Mouse (Mus musculus): Measurements from ENCODE around the gene Thsd4. TPM values are rescaled to one million over a fixed set of nuclear protein-coding genes. Genes with fewer than 3 reads are reported as not detected.
A peak's percentile ranks its signal among the peaks of the same experiment; 100 is the strongest.

The Thsd4 gene
- polyA plus RNA-seq, 1 experiment = 5.9 TPM

DNA sequence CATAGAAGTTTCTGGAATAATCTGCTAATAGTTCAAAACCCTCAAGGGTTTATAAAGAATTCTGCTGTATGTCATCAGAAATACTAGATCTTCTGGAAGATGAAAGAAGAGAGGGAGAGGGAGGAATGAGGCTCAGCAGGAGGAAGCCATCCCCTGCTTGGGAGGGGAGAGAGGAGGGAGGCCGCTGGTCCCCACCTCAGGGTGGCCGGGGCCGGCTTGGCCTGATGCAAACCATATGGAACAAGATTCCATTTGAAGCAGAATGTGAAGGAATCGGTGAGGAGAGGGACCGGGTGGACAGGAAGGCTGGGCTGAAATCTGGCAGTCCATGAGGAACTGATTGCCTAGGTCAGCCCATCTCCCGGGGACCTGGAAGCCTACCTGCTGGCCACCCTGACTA, 143.6 kb downstream of the Thsd4 start:
- TF ChIP-seq CTCF (conservative IDR thresholded peaks at IDR 0.05; ENCODE audit: insufficient read depth, insufficient read length, low read depth, low read length) = no peak
- TF ChIP-seq POLR2A (IDR thresholded peaks at IDR 0.05; ENCODE audit: low read depth, low read length) = no peak
- Histone ChIP-seq H3K4me3 (ENCODE audit: insufficient read depth, low read depth, low read length) (no peak overlapping the region), H3K4me1 (ENCODE audit: control insufficient read depth, insufficient read depth, low read length) (no peaks in the 10 kb centered on the region), H3K27ac (ENCODE audit: insufficient read depth, low read depth, low read length) (no peak overlapping the region), H3K36me3 (ENCODE audit: control insufficient read depth, insufficient read depth, low read length) (no peaks in the 10 kb centered on the region), H3K27me3 (replicated peaks; ENCODE audit: control insufficient read depth, insufficient read depth, low read length) (no peaks in the 10 kb centered on the region)
- no peak for DNase-seq
- 71% methylated on average over 6 of the region's 6 CpGs for WGBS

DNA sequence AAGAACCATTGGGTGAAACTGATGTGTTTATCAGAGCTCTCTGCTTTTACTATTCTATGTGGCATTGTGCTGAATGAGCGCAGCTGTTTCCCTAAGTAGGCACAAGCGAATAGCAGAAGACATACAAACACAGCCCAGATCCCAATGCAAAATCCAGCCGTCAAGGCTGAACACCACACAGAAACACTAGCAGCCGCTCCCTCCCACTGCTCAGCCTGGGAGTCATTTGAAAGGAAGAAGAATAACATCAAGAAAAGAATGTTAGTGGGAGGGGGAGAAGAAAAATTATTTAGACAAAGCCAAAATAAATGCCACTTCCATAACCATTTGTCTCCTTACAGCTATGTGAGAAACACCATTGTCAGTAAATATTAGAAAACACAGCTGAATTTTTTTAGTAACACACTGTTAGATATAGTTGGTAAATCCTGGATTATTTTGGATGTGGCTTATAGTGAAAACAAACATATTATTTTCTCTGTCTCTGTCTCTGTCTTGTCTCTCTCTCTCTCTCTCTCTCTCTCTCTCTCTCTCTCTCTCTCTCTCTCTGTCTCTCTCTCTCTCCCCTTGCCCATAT, 148.6 kb downstream of the Thsd4 start:
- 79% methylated on average over 4 of the region's 4 CpGs for WGBS
- no peaks in the 10 kb centered on the region for H3K36me3 ChIP-seq (ENCODE audit: control insufficient read depth, insufficient read depth, low read length)
- H3K27me3 ChIP-seq (replicated peaks; ENCODE audit: control insufficient read depth, insufficient read depth, low read length) = no peaks in the 10 kb centered on the region
- H3K4me1 ChIP-seq (ENCODE audit: control insufficient read depth, insufficient read depth, low read length) = 0 out of 2 replicates have a peak, but pooled peaks cover 2% of the 10 kb centered on the region
- no peak overlapping the region for H3K27ac ChIP-seq (ENCODE audit: insufficient read depth, low read depth, low read length)
- TF ChIP-seq CTCF (conservative IDR thresholded peaks at IDR 0.05; ENCODE audit: insufficient read depth, insufficient read length, low read depth, low read length) (no peak), POLR2A (IDR thresholded peaks at IDR 0.05; ENCODE audit: low read depth, low read length) (no peak)
- DNase-seq = no peak
- no peak overlapping the region for H3K4me3 ChIP-seq (ENCODE audit: insufficient read depth, low read depth, low read length)

DNA sequence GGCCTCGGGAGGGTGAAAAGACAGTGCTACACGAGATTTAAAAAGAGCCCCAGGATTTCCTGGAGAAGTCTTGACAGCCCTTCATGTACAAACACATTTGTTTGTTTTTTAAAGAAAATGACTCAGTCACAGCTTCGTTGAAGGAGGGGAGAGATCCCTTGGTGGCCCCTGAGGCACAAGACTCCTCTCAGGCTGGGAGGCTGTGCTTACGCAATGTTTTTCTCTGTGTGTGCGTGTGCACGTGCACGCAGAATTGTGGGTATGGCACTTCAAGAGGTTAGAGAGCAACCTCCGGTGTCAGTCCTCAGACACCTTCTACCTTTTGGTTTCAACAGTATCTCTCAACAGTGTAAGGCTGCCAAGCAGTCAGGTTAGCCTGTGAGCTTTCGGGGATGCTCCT, 153.3 kb downstream of the Thsd4 start:
- H3K4me1 ChIP-seq (ENCODE audit: control insufficient read depth, insufficient read depth, low read length) = 0 out of 2 replicates have a peak, but pooled peaks cover 2% of the 10 kb centered on the region
- H3K27ac ChIP-seq (ENCODE audit: insufficient read depth, low read depth, low read length) = no peak overlapping the region
- no peaks in the 10 kb centered on the region for H3K27me3 ChIP-seq (replicated peaks; ENCODE audit: control insufficient read depth, insufficient read depth, low read length)
- H3K4me3 ChIP-seq (ENCODE audit: insufficient read depth, low read depth, low read length) = no peak overlapping the region
- H3K36me3 ChIP-seq (ENCODE audit: control insufficient read depth, insufficient read depth, low read length) = no peaks in the 10 kb centered on the region
- no peak for DNase-seq
- 80% methylated on average over 9 of the region's 9 CpGs for WGBS
- TF ChIP-seq CTCF (conservative IDR thresholded peaks at IDR 0.05; ENCODE audit: insufficient read depth, insufficient read length, low read depth, low read length) (no peak), POLR2A (IDR thresholded peaks at IDR 0.05; ENCODE audit: low read depth, low read length) (no peak)

DNA sequence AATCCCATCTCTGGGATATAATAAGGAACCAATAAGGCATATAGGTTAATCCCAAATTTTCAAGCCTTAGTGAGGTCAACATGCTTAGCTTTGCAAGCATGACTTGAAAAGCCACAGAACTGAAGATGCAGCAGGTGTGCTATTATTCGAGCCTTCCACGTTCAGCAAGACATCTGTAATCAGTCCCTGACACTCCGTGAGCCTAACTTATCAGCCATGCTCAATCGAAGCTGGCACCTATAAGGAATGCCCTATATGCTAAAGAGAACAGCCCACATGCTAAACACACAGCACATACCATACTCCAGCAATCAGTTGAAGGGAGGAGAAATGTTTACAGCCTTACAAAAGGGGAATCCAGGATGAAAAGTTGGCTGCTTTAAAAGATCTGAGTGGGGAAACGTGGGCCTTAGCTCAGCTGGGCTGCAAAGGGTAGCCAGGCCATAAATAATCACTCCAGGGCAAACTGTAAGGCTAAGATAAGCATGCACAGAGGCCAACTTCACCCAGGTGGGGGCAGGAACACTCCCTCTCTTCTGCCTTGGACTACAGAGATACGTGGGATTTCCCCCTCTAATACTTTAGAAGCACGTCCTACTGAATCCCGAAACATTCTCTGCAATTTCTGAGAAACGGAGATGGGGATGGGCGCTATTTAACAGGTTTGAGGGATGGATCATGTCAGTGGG, 154.1 kb downstream of the Thsd4 start:
- Histone ChIP-seq H3K4me3 (ENCODE audit: insufficient read depth, low read depth, low read length) (no peak overlapping the region), H3K27me3 (replicated peaks; ENCODE audit: control insufficient read depth, insufficient read depth, low read length) (no peaks in the 10 kb centered on the region), H3K4me1 (ENCODE audit: control insufficient read depth, insufficient read depth, low read length) (0 out of 2 replicates have a peak, but pooled peaks cover 2% of the 10 kb centered on the region), H3K27ac (ENCODE audit: insufficient read depth, low read depth, low read length) (no peak overlapping the region), H3K36me3 (ENCODE audit: control insufficient read depth, insufficient read depth, low read length) (no peaks in the 10 kb centered on the region)
- TF ChIP-seq CTCF (conservative IDR thresholded peaks at IDR 0.05; ENCODE audit: insufficient read depth, insufficient read length, low read depth, low read length) = no peak
- no peak for TF ChIP-seq POLR2A (IDR thresholded peaks at IDR 0.05; ENCODE audit: low read depth, low read length)
- 86% methylated on average over 10 of the region's 10 CpGs for WGBS
- DNase-seq = no peak

DNA sequence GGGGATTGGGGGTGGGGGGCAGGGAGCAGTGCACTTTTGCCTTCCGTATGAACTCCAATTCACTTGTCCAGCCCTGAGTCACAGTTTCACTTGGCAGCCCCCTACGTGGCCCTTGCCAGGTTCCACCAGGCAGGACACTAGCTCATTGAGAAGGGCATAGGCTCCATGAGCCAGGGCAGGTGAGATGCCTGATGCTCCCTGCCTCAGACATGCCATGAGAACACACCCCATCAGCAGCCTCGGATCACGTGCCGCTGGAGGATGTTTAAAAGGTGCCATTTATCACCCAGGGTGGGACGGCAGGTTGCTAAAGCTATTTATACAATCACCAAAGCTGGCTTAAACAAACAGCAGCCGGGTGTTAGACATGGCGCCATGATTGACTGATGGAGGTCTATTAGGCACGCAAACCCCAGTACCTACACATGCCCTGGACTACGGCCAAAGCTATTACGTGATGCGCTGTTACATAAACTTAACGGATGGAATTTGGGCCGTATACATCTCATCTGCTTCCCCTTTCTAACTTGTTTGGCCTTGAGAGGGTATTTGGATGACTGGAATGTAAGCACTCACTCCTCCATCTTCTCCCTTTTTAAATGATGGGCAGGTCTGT, 157.6 kb downstream of the Thsd4 start:
- Histone ChIP-seq H3K4me1 (ENCODE audit: control insufficient read depth, insufficient read depth, low read length) (no peaks in the 10 kb centered on the region), H3K36me3 (ENCODE audit: control insufficient read depth, insufficient read depth, low read length) (no peaks in the 10 kb centered on the region), H3K27ac (ENCODE audit: insufficient read depth, low read depth, low read length) (no peak overlapping the region), H3K27me3 (replicated peaks; ENCODE audit: control insufficient read depth, insufficient read depth, low read length) (no peaks in the 10 kb centered on the region; the same call in 1 of the 2 replicates), H3K4me3 (ENCODE audit: insufficient read depth, low read depth, low read length) (no peak overlapping the region)
- peak; percentile 9 for DNase-seq
- WGBS = 67% methylated on average over 14 of the region's 14 CpGs
- TF ChIP-seq CTCF (conservative IDR thresholded peaks at IDR 0.05; ENCODE audit: insufficient read depth, insufficient read length, low read depth, low read length) = no peak
- no peak for TF ChIP-seq POLR2A (IDR thresholded peaks at IDR 0.05; ENCODE audit: low read depth, low read length)

DNA sequence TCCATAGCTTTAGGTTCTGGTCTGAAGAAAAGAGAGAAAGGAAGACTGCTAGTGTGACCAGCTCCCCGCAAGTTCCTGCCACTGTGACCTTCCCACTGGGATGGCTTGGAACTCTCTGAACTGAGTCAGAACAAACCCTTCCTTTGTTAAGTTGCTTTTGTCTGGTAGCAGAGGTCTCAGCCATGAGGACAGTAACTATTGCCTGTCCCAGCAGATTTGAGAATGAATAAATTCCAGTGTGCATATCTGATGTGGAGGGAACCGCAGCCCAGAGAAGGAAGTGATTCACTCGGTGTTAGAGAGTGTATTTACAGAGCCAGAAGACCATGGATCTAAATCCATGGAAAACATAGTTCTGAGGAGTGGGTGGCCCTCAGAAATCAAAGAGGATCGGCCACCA, 169.5 kb downstream of the Thsd4 start:
- TF ChIP-seq POLR2A (IDR thresholded peaks at IDR 0.05; ENCODE audit: low read depth, low read length) (no peak), CTCF (conservative IDR thresholded peaks at IDR 0.05; ENCODE audit: insufficient read depth, insufficient read length, low read depth, low read length) (no peak)
- Histone ChIP-seq H3K4me1 (ENCODE audit: control insufficient read depth, insufficient read depth, low read length) (no peaks in the 10 kb centered on the region), H3K27ac (ENCODE audit: insufficient read depth, low read depth, low read length) (no peak overlapping the region), H3K4me3 (ENCODE audit: insufficient read depth, low read depth, low read length) (no peak overlapping the region), H3K36me3 (ENCODE audit: control insufficient read depth, insufficient read depth, low read length) (no peaks in the 10 kb centered on the region), H3K27me3 (replicated peaks; ENCODE audit: control insufficient read depth, insufficient read depth, low read length) (no peaks in the 10 kb centered on the region; the same call in 1 of the 2 replicates)
- DNase-seq = no peak
- 75% methylated on average over 4 of the region's 4 CpGs for WGBS

DNA sequence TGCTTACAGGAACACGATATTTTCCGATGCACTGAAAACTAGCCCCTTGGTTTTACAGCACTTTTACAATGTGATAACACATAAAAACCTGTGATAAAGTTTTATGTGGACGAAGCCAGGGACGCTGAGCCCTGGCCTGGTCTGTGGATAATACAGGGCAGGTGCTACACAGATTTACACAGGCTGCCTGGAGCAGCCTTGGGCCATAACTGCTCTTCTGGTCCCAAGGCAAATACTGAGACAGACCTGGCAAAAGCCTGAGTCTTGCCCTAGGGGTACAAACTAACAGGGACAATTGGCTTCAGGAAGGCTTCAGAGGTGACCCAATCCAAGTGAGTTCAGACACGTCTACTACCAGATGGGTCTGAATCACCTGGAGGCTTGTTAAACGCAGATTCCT, 170.7 kb downstream of the Thsd4 start:
- no peak for DNase-seq
- no peaks in the 10 kb centered on the region; the same call in 1 of the 2 replicates for H3K27me3 ChIP-seq (replicated peaks; ENCODE audit: control insufficient read depth, insufficient read depth, low read length)
- TF ChIP-seq CTCF (conservative IDR thresholded peaks at IDR 0.05; ENCODE audit: insufficient read depth, insufficient read length, low read depth, low read length) (no peak), POLR2A (IDR thresholded peaks at IDR 0.05; ENCODE audit: low read depth, low read length) (no peak)
- H3K36me3 ChIP-seq (ENCODE audit: control insufficient read depth, insufficient read depth, low read length) = no peaks in the 10 kb centered on the region
- WGBS = 85% methylated on average over 6 of the region's 6 CpGs
- no peaks in the 10 kb centered on the region for H3K4me1 ChIP-seq (ENCODE audit: control insufficient read depth, insufficient read depth, low read length)
- no peak overlapping the region for H3K27ac ChIP-seq (ENCODE audit: insufficient read depth, low read depth, low read length)
- no peak overlapping the region for H3K4me3 ChIP-seq (ENCODE audit: insufficient read depth, low read depth, low read length)
